Mouse (Mus musculus): Measurements from ENCODE around the gene Gm436. TPM values are rescaled to one million over a fixed set of nuclear protein-coding genes. Genes with fewer than 3 reads are reported as not detected.

The Gm436 gene
- not detected for total RNA-seq (2021)
- long read RNA-seq, experiment 1 = 0 reads
- long read RNA-seq, experiment 2 = 0 reads

- intact Hi-C loops (cut with DNase I) = no loop called here
Observed at GRCm38 (mm10) chr4:144686268-144686667, at the start of gene Gm436. Gene Gm436, minus strand, starts transcription at chr4:144686368.

GRCm38 (mm10) chr4:144721304-144721703, 35.1 kb upstream of the Gm436 start, which contains the start of gene Gm13178:
Gene Gm13178, minus strand, starts transcription at chr4:144721404.
- intact Hi-C loops (cut with DNase I) = no loop called here
- no peak for DNase-seq (ENCODE audit: low spot score in 2 of 2)

More at GRCm38 (mm10) chr4:144686268-144686667, at the start of gene Gm436:
- no peak for DNase-seq (ENCODE audit: low spot score in 2 of 2)

GRCm38 (mm10) chr4:144719691-144720090, 33.5 kb upstream of the Gm436 start:
- DNase-seq (ENCODE audit: low spot score in 2 of 2) = no peak
- intact Hi-C loops (cut with DNase I) = no loop called here

- intact Hi-C loops (cut with DNase I) = no loop called here
- no peak for DNase-seq (ENCODE audit: low spot score in 2 of 2)
Observed at GRCm38 (mm10) chr4:144718288-144718687, 32.1 kb upstream of the Gm436 start.

- intact Hi-C loops (cut with DNase I) = no loop called here
Observed at GRCm38 (mm10) chr4:144638263-144638662, 47.9 kb downstream of the Gm436 start.

More at GRCm38 (mm10) chr4:144638263-144638662, 47.9 kb downstream of the Gm436 start:
- DNase-seq (ENCODE audit: low spot score in 2 of 2) = no peak

Other genes starting within 250 kb of the Gm436 start
- not detected for gene 1700012P22Rik, start 247.6 kb downstream of the Gm436 start, total RNA-seq (2021)
- not detected for gene Gm9944, start 233.1 kb downstream of the Gm436 start, total RNA-seq (2021)
- gene Aadacl3, start 222.6 kb downstream of the Gm436 start, total RNA-seq (2021) = not detected
- not detected for gene 9430007A20Rik, start 166.5 kb downstream of the Gm436 start, total RNA-seq (2021)
- not detected for gene Gm13124, start 121.2 kb downstream of the Gm436 start, total RNA-seq (2021)
- gene Aadacl4, start 72.7 kb downstream of the Gm436 start, total RNA-seq (2021) = not detected
- not detected for gene Gm13178, start 35.0 kb upstream of the Gm436 start, total RNA-seq (2021)
- gene Gm438, start 100.2 kb upstream of the Gm436 start, total RNA-seq (2021) = not detected
- 10 to 100 TPM; 22.2 TPM for gene Dhrs3, start 206.5 kb upstream of the Gm436 start, total RNA-seq (2021)

Measured in left cerebral cortex, postnatal 14 days (tissue).